In genomic region chr2:128250841-128251240, GRCm38 (mm10) we compare ENCODE assay signal across 22 mouse cellular contexts.
DNase-seq lines count a peak whose midpoint lies in the region; ATAC-seq lines count a peak whose summit lies in the region.
"Had no signal": no experiment of that assay in that cellular context is flagged by ENCODE, and none has a peak within 500 bp of the region (broad histone marks: within the 10 kb centered on the region; RNA-seq: fewer than 3 reads in every experiment).

No protein-coding gene starts in this region.

- H3K4me2 ChIP-seq in forebrain, embryonic 12.5 days, result no peak overlapping the region
- H3K4me2 ChIP-seq: heart, embryonic 15.5 days; hindbrain, embryonic 14.5 days; intestine, embryonic 15.5 days; midbrain, embryonic 12.5 days; neural tube, embryonic 13.5 days had no signal

- H3K4me1 ChIP-seq in forebrain, embryonic 12.5 days, result no peaks in the 10 kb centered on the region
- H3K4me1 ChIP-seq: intestine, embryonic 15.5 days; midbrain, embryonic 12.5 days had no signal

- DNase-seq in CD4-positive helper T cell, adult 2 months (ENCODE audit: low read depth, low spot score), result peak; percentile 22
- DNase-seq in induced T-regulatory cell, adult 2 months (ENCODE audit: low read depth), result peak; percentile 53
- peak; percentile 10 to 22 for DNase-seq in thymus, adult 18-20 months
- DNase-seq in thymus, postnatal 36 days, result peak; percentile 24 to 55
- DNase-seq in lung, postnatal 36 days, result no peak
- DNase-seq in adrenal gland, adult 8-10 months, result no peak
- DNase-seq: adrenal gland, postnatal 36 days; cerebellum, adult 11 months; cerebellum, postnatal 14 days; gastrocnemius, postnatal 36 days; heart, postnatal 4 days; kidney, adult 8-10 months; kidney, postnatal 10 days had no signal

- H3K4me3 ChIP-seq in forebrain, embryonic 12.5 days (replicated peaks), result no peak overlapping the region
- H3K4me3 ChIP-seq: forebrain, embryonic 10.5 days; heart, embryonic 15.5 days; intestine, embryonic 15.5 days; limb, embryonic 10.5 days; midbrain, embryonic 12.5 days; neural tube, embryonic 13.5 days had no signal

- no peaks in the 10 kb centered on the region for H3K9me3 ChIP-seq in forebrain, embryonic 12.5 days
- H3K9me3 ChIP-seq: heart, embryonic 15.5 days; intestine, embryonic 15.5 days; limb, embryonic 10.5 days; midbrain, embryonic 12.5 days; neural tube, embryonic 13.5 days had no signal

- no peaks in the 10 kb centered on the region for H3K27me3 ChIP-seq in forebrain, embryonic 12.5 days
- H3K27me3 ChIP-seq: heart, embryonic 15.5 days; intestine, embryonic 15.5 days; midbrain, embryonic 12.5 days; neural tube, embryonic 13.5 days had no signal

- no peaks in the 10 kb centered on the region for H3K36me3 ChIP-seq in forebrain, embryonic 12.5 days (replicated peaks)
- H3K36me3 ChIP-seq: forebrain, embryonic 10.5 days; heart, embryonic 15.5 days; intestine, embryonic 15.5 days; limb, embryonic 10.5 days; midbrain, embryonic 12.5 days; neural tube, embryonic 13.5 days had no signal

- H3K9ac ChIP-seq in forebrain, embryonic 12.5 days, result no peak overlapping the region
- H3K9ac ChIP-seq: heart, embryonic 15.5 days; hindbrain, embryonic 14.5 days; intestine, embryonic 15.5 days; midbrain, embryonic 12.5 days; neural tube, embryonic 13.5 days had no signal

- ATAC-seq in forebrain, embryonic 12.5 days (ENCODE audit: low FRiP score), result no peak
- ATAC-seq: intestine, embryonic 15.5 days; lung, postnatal 0 days had no signal

- no peak overlapping the region for H3K27ac ChIP-seq in forebrain, embryonic 12.5 days
- H3K27ac ChIP-seq: forebrain, embryonic 10.5 days; heart, embryonic 15.5 days; hindbrain, embryonic 14.5 days; intestine, embryonic 15.5 days; limb, embryonic 10.5 days; midbrain, embryonic 12.5 days; neural tube, embryonic 13.5 days had no signal

- 87% methylated on average over 4 of the region's 4 CpGs for WGBS in forebrain, embryonic 12.5 days

Comparison
In these comparisons a context has a peak if more than half of its experiments do, and no peak if none do; other contexts are left out.
1. DNase-seq: peak in CD4-positive helper T cell, adult 2 months (single experiment), induced T-regulatory cell, adult 2 months (single experiment), thymus, adult 18-20 months (2 of 2) and thymus, postnatal 36 days (2 of 2); none in lung, postnatal 36 days (single experiment) and adrenal gland, adult 8-10 months (single experiment).